Mouse (Mus musculus) spleen, embryonic (tissue): ENCODE data around the gene Ythdc1.
"Not testable (repeated sequence)": the region's sequence is repeated elsewhere in the genome, so short reads cannot be mapped to it uniquely, and the experiment has no call there.

Experiments used
- CTCF ChIA-PET: fragments of 350-600 bp; sonication (Branson Sonifier 250); formaldehyde crosslinking; loops from one replicate; lab custom pipeline; 2022; lab: Charles Lee

Gene Ythdc1

DNA sequence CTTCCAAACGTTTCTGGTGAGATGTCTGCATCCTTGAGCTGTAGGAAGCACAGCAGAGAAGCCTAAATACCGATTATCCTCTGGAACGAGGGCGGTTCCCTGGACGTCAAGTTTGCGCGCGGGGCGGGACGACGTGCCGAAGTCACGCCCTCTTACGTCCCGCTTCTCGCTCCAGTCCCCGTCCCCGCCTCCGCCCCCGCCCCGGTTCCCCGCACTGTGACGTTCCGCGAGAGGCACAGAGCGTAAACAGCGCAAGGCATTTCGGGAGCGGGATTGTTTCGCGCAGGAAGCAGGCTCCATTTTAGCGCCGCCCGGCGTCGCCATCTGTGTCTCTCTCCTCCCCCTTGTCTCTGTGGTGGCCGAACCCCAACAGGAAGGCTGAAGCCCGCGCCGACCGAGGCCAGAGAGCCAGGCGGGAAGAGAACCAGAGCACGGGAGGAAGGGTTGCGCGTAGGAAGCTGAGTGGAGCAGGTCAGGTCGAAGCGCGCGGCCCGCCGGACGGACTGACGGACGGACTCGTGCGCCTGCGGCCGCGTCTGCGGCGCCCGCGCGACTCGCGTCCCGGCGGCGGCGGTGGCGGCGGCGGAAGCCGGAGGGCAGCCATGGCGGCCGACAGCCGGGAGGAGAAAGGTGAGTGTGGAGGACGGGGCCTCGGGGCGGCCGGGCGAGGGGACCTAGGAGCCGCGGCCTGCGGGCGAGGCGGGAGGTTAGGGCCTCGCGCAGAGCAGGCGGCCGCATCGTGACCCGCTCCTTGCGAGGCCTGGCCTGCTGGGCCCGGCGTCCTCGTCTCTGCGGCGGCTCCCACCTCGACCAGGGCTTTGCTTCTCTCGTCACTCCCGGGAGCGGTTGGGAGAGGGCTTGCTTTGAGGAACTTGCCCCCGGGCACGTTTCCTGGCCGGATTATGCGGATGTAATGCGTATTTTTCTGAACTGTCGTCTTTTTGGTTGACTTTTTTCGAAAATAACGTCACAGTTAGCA lies at the start of gene Ythdc1:
Ythdc1 (plus strand) TSS at position 260 of the 979 bp plus-strand sequence.
- CTCF ChIA-PET = interaction anchor here (1.2 kb wide), 1 partner anchor 11 kb away, joined by 3 read pairs; no protein-coding TSS in a partner anchor

DNA sequence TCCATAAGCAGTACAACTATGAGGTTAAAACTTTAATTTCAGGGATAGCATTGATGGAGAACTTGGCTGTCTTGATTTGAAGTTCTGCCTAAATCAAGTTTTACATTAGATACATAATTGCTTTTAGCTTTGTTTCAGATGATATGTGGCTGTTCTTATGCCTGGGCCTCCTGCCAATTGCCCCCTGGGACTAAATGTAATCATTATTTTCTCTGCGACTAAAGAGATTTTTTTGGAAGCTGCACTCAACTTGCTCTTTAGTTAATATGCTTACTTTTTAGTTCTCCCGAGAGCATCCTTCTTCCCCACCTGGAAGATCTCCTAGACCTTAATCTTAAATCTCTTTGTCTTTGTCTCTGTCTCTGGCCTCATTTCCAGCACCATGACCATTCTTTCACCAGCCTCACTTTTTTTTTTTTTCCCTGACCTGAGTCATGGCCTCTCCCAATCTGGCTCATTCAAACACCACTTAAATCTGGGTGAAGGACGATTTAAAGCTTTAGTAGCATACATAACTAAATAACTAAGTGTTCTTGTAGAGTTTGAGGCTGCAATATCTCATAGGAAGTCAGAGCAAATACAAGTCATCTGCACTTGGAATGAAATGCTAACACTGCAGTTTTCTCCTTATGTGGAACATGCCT lies 34.9 kb upstream of the Ythdc1 start:
- CTCF ChIA-PET = no interaction called here

DNA sequence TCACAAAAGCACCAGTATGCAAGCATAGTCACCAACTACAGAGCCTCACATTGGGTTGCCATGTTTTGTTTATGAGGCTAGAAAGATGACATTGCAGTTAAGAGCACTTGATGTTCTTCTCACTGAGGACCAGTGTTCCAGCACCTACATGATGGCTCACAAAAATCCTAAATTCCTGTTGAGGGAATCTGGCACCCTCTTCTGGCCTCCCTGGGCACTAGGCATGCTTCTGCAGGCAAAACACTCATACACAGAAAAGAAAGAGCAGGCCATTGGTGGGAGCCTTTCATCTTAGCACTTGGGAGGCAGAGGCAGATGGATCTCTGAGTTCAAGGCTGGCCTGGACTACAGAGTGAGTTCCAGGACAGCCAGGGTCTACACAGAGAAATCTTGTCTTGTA lies 33.0 kb upstream of the Ythdc1 start:
- CTCF ChIA-PET = no interaction called here

DNA sequence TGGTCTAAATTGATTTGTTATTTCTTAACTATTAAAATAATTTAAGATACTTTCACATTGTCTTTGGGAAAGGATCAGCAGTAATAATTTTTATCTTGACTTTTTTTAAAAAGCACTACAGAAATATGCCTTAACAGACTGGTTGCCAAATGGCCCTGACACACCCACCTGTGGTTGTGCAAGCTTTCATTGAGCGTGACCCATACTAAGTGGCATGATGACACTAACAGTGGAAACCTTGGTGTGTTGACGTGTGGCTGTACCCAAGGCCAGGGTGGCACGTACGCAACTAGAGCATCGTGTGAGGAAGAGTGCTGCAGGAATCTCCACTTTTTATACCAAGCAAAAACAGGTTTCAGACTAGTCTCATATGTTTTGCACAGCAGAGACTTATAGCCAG lies 27.1 kb upstream of the Ythdc1 start:
- CTCF ChIA-PET = no interaction called here

DNA sequence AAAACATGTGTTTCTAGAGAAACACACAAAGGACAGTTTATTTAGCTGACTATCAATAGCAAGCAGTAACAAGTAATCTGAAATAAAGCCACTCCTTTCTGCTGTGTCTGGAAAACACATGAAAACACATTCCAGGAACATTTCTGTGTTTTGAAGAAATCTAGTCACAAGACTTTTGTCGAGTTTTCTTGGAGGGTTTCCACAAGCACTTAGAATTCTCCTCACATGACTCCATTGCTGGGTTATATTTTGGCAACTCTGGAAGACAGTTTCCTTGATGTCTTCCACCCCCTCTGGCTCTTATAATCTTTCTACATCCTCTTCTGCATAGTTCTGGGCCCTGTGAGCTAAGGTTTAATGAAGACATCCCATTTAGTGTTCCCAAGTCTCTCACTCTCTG lies 25.6 kb upstream of the Ythdc1 start:
- CTCF ChIA-PET = no interaction called here

DNA sequence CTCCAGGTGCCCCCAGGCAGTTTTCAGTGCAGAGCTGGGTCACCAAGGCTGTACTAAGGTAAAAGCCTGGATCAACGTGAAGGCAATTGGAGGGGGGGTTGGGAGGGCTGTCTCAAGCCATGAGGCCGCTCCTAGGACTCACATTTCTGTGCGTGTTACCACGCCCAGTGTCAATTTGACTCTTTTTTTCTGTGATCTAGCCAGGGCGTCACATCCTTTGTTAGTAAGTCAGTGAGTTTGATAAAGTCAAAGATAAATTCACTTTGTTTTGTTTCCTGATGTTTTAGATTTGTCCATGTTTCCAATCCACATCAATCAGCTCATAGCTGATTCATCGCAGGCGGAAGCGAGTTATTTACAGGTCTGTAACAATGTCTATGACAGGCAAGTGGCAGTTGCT lies 21.0 kb upstream of the Ythdc1 start:
- CTCF ChIA-PET = no interaction called here

DNA sequence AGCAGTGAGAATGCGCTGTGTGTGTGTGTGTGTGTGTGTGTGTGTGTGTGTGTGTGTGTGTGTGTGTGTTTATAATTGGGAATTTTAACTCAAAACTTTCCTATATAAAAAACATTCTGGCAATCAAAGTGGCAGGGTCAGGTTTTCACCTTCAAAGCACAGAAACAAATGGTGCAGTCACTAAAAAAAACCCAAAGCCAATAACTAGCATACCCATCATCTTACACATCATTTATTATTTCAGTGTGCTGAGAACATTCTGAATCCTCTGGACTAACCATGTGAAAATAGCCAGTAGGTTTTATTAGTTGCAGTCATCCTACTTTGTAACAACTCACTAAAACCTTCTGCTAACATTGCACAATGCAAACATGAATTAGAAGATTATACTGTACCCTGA lies 19.8 kb upstream of the Ythdc1 start:
- CTCF ChIA-PET = no interaction called here

DNA sequence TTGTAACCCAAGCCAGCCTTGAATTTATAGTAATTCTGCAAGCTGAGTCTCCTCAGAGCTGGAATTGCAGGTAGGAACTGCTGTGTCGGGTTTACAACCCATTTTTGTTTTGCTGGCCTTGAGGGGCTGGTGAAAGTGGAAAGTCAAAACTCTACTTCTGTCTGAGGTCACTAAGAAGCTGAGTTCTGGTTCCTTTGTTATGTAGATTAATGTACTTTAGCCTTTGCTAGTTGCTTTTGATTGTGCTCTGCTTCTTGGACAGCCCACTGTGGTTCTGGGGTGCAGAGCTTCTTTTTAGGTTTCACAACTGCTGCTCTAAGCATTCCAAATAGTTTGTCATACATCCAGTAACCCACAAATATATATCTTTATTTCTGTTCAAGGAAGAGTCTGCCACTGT lies 17.2 kb upstream of the Ythdc1 start:
- CTCF ChIA-PET = no interaction called here

DNA sequence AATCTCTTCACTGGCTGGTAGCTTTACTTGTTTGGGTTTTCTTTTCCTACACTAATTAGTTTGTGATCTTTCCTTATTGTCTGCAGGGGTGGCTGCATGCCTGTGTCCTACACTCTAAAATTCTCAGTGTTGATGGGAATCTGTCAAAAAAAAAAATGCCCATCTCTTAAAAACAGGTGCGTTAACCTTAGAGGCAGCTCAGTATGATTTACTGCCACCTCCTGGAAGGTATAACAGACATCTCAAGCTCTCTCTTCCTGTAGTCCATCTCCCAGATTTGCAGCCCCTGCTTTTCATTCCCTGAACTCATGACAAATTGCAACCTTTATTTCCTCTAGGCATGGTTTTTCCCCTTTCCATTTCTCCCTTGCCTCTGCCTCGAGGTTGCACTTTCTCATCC lies 14.1 kb upstream of the Ythdc1 start:
- CTCF ChIA-PET = no interaction called here

DNA sequence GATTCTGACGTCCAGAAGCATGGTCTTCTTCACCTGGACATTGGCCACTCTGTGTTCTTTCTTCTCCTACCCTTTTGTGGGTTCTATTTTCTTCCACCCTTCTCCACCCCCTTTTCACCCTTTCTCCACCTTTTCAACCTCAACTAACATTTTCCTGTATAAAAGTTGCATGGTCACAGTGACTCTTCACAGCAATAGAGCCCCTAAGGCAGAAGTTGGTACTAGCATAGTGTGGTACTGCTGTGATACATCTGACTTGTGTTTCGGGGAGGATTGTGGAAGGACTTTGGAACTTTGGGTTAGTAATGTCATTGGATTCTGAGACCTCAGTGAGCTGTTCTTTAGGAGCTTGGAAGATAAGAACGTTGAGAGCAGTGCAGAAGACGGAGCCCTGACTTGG lies 11.8 kb upstream of the Ythdc1 start:
- CTCF ChIA-PET = no interaction called here

DNA sequence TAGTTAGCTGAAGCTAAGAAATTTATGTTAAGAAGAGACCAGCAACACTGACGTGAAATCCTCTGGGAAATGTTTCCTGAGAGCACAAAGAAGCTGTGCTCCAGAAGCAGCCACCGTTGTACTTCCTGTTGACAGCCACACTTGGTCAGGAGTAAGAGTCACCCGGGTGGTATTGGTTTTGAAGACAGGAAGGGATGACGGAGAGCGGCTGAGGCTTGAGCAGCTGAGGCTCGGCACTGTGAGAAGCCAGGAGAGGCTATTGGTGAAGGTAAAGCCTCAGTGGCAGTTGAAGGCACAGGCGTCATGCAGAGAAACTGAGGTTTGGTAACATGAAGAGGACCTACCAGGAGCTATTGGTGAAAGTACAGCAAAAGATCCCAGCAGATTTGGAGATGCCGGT lies 11.2 kb upstream of the Ythdc1 start:
- CTCF ChIA-PET = no interaction called here

DNA sequence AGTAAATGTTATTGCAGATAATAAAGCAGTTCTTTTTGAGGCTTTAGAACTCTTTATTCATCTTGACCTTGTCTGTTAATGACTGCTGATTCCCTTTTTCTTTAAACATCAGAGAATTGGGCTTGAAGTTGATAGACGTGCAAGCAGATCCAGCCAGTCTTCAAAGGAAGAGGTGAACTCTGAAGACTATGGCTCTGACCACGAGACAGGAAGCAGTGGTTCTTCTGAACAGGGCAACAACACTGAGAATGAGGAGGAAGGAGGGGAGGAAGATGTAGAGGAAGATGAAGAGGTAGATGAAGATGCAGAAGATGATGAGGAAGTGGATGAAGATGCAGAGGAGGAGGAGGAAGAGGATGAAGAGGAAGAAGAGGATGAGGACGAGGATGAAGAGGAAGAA lies 12.8 kb downstream of the Ythdc1 start:
- CTCF ChIA-PET = no interaction called here

DNA sequence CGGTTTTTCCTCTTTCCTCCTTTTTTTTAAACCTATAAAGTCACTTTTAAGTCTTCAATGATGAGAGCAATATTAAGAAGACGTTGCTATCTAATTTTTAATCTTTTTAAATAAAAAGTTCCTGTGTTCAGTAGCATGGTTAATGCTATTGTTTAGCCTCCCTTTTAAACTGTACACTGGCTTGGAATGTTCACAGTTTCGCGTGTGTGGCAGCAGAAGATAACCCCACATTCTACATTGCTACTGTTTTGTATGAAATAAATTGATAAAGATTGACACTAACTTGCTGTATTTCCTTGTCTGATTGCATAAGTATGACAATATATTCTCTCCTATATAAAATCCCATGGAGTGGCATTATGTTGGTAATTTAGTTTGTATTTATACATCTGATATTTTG lies 32.4 kb downstream of the Ythdc1 start:
- CTCF ChIA-PET = interaction anchor here (0.7 kb wide), 1 partner anchor 33 kb away, joined by 6 read pairs; no protein-coding TSS in a partner anchor

DNA sequence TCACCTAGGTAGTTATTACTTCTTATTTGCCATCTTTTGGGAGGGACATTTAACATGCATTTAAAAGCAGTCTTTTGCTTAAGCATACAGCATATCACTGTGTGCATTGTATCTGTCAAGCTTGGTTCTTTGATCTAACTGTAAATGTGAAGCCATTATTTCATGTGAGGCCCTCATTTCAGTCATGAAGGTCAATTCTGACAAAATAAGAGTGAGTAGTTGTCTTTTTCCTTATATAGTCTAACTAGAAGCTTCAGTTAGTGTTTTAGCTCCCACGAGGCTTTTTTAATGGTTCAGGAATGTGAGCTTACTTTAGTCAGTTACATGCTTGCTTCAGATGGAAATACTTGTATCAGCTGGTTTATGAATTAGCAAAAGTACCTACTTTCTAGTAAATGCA lies 34.1 kb downstream of the Ythdc1 start:
- CTCF ChIA-PET = no interaction called here

DNA sequence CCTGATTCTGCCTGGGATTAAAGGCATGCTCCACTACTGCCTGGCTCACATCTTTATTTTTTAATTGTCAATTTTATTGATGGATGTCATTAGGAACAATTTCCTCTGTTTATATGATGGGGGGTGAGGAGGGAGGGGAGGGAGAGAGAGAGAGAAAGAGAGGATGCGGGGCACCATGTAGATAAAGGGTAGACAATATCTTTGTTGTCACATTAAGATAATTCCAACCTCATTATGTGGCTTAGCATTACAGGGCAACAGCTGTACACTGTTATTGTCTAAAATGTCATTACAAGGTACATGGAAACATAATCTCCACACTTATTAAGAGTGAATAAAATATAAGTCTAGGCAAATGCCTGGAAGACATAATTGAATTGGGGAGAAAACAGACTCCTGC lies 35.5 kb downstream of the Ythdc1 start:
- CTCF ChIA-PET = no interaction called here

DNA sequence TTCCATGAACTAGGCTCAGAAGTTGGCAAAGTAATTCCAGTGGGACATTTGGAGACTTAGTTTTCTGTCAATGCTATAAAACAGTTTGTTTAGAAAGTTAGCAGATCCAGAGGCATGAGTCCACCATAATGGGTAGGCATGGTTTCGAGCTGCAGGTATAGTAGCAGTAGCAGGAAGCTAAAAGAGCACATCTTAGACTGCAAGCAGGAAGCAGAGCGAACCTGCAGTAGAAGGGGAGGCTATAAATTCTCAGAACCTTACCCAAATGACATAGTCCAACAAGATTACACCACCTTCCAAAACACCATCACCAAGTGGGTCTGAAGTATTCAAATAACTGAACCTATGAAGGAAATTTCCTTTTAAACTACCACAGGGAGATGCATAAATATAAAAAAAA lies 36.2 kb downstream of the Ythdc1 start:
- CTCF ChIA-PET = no interaction called here

DNA sequence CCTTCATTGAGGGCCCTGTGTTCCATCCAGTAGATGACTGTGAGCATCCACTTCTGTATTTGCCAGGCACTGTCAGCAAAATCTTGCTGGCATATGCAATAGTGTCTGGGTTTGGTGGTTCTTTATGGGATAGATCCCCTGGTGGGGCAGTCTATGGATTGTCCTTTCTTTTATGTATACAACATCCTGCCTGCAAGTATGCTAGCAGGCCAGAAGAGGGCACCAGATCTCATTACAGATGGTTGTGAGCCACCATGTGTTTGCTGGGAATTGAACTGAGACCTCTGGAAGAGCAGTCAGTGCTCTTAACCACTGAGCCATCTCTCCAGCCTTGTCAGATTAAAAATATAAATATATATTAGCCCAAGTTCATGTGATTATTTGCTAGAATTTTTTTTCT lies 37.2 kb downstream of the Ythdc1 start:
- CTCF ChIA-PET = not testable (repeated sequence)

DNA sequence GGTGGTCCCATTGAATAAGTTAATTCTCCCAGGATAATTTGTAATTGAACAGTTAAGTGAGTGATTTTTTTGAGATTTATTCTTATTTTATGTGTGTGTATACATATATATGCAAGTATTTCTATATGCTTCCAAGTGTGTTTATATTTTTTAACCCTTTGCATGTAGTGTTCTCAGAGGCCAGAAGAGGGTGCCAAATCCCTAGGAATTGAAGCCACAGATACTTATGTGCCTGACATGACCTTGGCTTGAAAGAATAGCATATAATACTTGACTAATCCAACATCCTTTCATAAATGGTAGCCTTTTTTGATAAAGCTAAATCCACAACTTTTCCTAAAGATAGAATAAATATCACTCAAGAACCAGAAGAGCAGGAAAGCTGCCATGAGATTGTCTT lies 46.1 kb downstream of the Ythdc1 start:
- CTCF ChIA-PET = no interaction called here

DNA sequence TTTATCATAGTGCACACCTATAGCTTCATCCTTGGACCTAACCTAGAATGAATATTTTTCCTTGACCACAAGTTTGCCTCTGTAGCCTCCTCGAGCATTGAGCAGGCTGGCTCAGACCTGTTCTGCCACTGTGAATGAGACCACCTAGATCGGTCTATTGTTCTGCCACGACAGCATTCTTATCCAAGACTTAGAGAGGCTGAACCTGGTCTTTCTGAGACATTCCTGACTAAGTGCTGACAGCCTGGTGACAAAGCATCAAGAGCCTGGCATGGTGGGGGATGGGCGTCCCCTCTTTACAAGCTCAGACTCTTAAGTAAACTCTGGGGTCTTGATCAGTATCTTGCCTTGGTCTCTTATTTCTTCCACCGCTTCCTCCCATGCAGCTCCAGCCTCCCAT lies 47.6 kb downstream of the Ythdc1 start:
- CTCF ChIA-PET = no interaction called here

DNA sequence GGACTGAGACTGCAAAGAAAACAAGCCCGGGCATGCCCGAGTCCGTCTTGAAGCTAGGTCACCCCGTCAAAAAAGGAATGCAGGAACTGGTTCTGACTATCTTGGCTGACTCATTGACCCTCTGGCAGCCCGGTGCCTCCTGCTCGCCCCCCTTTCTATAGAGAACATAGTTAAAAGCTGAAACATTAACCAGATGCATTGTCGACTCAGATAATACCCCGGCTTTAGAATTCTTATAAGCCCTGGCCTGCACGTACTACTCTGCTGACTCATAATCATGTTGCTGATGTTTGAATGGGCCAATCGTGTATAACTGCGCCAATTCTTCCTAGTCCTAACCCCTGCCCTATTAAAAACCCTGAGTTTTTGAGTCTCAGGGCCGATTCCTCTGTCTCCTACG lies 52.5 kb downstream of the Ythdc1 start:
- CTCF ChIA-PET = not testable (repeated sequence)

DNA sequence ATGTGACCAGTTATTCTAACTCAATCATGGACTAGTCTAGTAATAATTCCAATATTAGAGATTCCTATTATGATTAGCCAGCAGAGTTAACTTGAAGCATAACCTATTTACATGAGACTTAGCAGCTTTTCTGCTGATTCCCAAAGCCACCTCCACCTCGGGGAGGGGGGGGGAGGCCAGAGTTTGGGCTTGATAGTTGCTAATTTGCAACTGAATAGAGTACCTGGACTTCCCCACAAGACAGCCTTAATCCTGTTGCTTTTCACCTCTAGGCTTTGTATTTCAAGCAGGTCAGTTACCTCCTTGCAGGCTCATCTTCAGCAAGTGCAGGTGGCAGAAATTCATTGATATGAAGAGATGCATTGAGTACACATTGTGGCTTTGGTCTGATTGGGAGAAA lies 53.7 kb downstream of the Ythdc1 start:
- CTCF ChIA-PET = no interaction called here

DNA sequence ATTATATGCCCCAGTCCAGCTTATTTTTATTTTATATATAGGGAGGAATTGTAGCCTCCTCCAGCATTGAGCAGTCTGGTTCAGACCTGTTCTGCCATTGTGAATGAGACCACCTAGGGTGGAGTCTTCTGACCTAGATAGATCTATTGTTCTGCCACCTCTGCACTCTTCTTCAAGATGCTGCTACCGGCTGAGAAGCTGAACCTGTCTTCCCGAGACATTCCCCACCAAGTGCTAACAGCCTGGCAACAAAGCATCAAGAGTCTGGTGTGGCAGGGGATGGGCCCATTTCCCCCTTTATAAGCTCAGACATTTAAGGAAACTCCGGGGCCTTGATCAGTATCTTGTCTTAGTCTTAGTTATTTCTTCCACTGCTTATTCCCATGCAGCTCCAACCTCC lies 54.3 kb downstream of the Ythdc1 start:
- CTCF ChIA-PET = no interaction called here

DNA sequence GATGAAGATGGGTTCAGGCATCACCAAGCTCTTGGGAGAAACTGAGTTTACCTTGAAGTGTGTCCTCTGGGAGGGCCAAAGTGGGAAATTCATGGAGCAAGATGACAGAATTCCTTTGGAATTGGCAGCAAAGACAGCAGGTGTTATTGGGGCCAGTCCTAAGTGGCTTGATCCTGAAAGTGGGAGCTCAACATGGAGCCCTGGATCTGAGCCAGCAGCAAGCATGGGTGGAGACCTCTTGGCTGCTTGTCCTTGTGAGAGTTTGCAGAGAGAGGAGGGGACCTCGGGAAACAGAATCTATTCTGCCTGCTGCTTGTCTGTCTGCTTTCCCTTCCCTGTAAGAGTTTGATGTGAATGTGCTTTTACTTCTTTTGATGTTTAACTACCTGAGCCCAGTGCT lies 67.9 kb downstream of the Ythdc1 start:
- CTCF ChIA-PET = no interaction called here
